Comparison of ENCODE assay signal across 9 mouse cellular contexts in the genomic region with DNA sequence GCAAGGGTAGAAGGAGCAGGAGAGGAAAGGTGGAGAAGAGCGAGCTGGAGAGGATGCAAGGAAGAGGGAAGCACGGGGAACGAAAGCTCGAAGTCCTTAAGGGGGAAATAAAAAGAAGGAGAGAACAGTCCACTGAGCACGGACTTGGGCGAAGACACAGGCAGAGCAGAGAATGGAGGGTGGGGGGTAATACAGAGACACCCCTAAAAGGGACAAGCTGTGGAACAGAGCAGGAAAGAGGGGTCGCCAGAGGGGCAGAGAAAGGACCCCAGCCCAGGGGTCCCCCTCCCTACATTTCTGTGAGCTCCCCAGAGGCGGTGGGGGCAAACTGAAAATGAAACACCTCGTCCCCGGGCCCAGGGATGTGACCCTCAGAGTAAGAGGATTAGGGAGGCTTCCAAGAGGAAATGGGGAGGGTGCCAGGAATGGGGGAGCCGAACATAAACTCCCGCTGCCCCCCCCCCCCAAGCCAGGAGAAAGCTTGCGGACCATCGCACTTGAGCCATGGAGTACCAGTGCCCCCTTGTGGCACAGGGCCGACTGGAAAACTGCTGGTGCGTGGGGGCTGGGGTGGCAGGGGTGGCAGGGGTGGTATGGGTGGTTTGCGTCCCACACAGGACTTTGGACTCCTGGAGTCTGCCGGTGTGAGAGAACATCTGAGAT.
DNase-seq lines count a peak whose midpoint lies in the region; ATAC-seq and TF ChIP-seq lines count a peak whose summit lies in the region.
"Had no signal": no experiment of that assay in that cellular context is flagged by ENCODE, and none has a peak within 500 bp of the region (broad histone marks: within the 10 kb centered on the region; RNA-seq: fewer than 3 reads in every experiment).

No protein-coding gene starts in this region.

- no peak overlapping the region; the same call in 1 of the 2 replicates for H3K9ac ChIP-seq in forebrain, embryonic 14.5 days (ENCODE audit: low read length)
- H3K9ac ChIP-seq in hindbrain, embryonic 15.5 days, result no peak overlapping the region

- H3K27me3 ChIP-seq in cerebellum, adult 2 months (ENCODE audit: control insufficient read depth, insufficient read depth, low read length), result no peaks in the 10 kb centered on the region
- H3K27me3 ChIP-seq in forebrain, embryonic 14.5 days (replicated peaks; ENCODE audit: control insufficient read depth, insufficient read depth, low read length), result no peaks in the 10 kb centered on the region
- H3K27me3 ChIP-seq in hindbrain, embryonic 15.5 days, result peaks cover 28% of the 10 kb centered on the region
- H3K27me3 ChIP-seq in limb, embryonic 10.5 days (ENCODE audit: low read depth, poor library complexity, severe bottlenecking), result peaks cover 97% of the 10 kb centered on the region

- H3K9me3 ChIP-seq in forebrain, embryonic 14.5 days (replicated peaks; ENCODE audit: control insufficient read depth, low read length), result no peaks in the 10 kb centered on the region
- H3K9me3 ChIP-seq in hindbrain, embryonic 15.5 days, result no peaks in the 10 kb centered on the region
- H3K9me3 ChIP-seq in limb, embryonic 10.5 days (replicated peaks), result no peaks in the 10 kb centered on the region
- H3K9me3 ChIP-seq: G1E had no signal

- peak in 1 of 2 experiments; percentile 41 for DNase-seq in cerebellum, adult 2 months
- DNase-seq in cerebellum, adult 11 months, result no peak
- peak; percentile 70 for DNase-seq in forebrain, embryonic 14.5 days (ENCODE audit: low spot score)
- peak; percentile 74 for DNase-seq in limb, embryonic 10.5 days (ENCODE audit: low spot score)
- DNase-seq in right cerebral cortex, postnatal 4 days, result peak; percentile 80

- no peak overlapping the region for H3K4me3 ChIP-seq in cerebellum, adult 2 months (replicated peaks; ENCODE audit: insufficient read depth, low read depth, low read length)
- H3K4me3 ChIP-seq in bone marrow, adult 2 months (replicated peaks; ENCODE audit: control insufficient read depth, low read depth, low read length), result no peak overlapping the region
- no peak overlapping the region for H3K4me3 ChIP-seq in forebrain, embryonic 14.5 days (ENCODE audit: low read depth, low read length)
- peak overlapping the region; percentile 16; the same call in 1 of the 2 replicates for H3K4me3 ChIP-seq in hindbrain, embryonic 15.5 days
- H3K4me3 ChIP-seq in limb, embryonic 10.5 days, result peak overlapping the region; percentile 32

- TF ChIP-seq CTCF in cerebellum, adult 2 months (IDR thresholded peaks at IDR 0.05; ENCODE audit: borderline replicate concordance, insufficient read depth, low read depth, low read length), result peak; percentile 55; the same call in 1 of the 2 replicates
- TF ChIP-seq CTCF in bone marrow, adult 2 months (IDR thresholded peaks at IDR 0.05; ENCODE audit: control insufficient read depth, insufficient read depth, low read length), result peak; percentile 43; the same call in 1 of the 2 replicates

- peak overlapping the region; percentile 43 for H3K4me2 ChIP-seq in forebrain, embryonic 14.5 days (ENCODE audit: low read length)
- H3K4me2 ChIP-seq in hindbrain, embryonic 15.5 days, result peak overlapping the region; percentile 54

- no peaks in the 10 kb centered on the region for H3K4me1 ChIP-seq in cerebellum, adult 2 months (ENCODE audit: control insufficient read depth, insufficient read depth, low read length)
- no peaks in the 10 kb centered on the region for H3K4me1 ChIP-seq in bone marrow, adult 2 months (ENCODE audit: control insufficient read depth, insufficient read depth, low read length)
- peaks cover 2% of the 10 kb centered on the region for H3K4me1 ChIP-seq in forebrain, embryonic 14.5 days (ENCODE audit: control insufficient read depth, insufficient read depth, low read length)
- no peaks in the 10 kb centered on the region; the same call in 1 of the 2 replicates for H3K4me1 ChIP-seq in hindbrain, embryonic 15.5 days (replicated peaks)
- H3K4me1 ChIP-seq in limb, embryonic 10.5 days, result peaks cover 53% of the 10 kb centered on the region

- no peak overlapping the region for H3K27ac ChIP-seq in cerebellum, adult 2 months (ENCODE audit: insufficient read depth, low read length)
- no peak overlapping the region for H3K27ac ChIP-seq in bone marrow, adult 2 months (ENCODE audit: control insufficient read depth, insufficient read depth, low read depth, low read length, poor library complexity)
- no peak overlapping the region for H3K27ac ChIP-seq in forebrain, embryonic 14.5 days (ENCODE audit: low read depth, low read length)
- H3K27ac ChIP-seq in hindbrain, embryonic 15.5 days (replicated peaks), result no peak overlapping the region
- peak overlapping the region; percentile 74 for H3K27ac ChIP-seq in limb, embryonic 10.5 days

- TF ChIP-seq POLR2A in cerebellum, adult 2 months (IDR thresholded peaks at IDR 0.05; ENCODE audit: borderline replicate concordance, insufficient read depth, low read length), result no peak
- TF ChIP-seq POLR2A in bone marrow, adult 2 months (IDR thresholded peaks at IDR 0.05; ENCODE audit: borderline replicate concordance, control insufficient read depth, low read depth, low read length), result no peak

- WGBS in cerebellum, adult 2 months, result 4% methylated on average over 18 of the region's 18 CpGs
- WGBS in bone marrow, adult 2 months, result 20% methylated on average over 18 of the region's 18 CpGs
- WGBS in forebrain, embryonic 14.5 days, result 53% methylated on average over 18 of the region's 18 CpGs
- WGBS in hindbrain, embryonic 15.5 days, result 37% methylated on average over 18 of the region's 18 CpGs
- WGBS in limb, embryonic 10.5 days, result 26% methylated on average over 16 of the region's 18 CpGs

- H3K36me3 ChIP-seq in forebrain, embryonic 14.5 days (ENCODE audit: control insufficient read depth, insufficient read depth, low read length), result no peaks in the 10 kb centered on the region
- H3K36me3 ChIP-seq in hindbrain, embryonic 15.5 days, result no peaks in the 10 kb centered on the region
- no peaks in the 10 kb centered on the region for H3K36me3 ChIP-seq in limb, embryonic 10.5 days
- H3K36me3 ChIP-seq: G1E had no signal

- ATAC-seq in forebrain, embryonic 14.5 days, result peak; percentile 64
- ATAC-seq in hindbrain, embryonic 15.5 days (ENCODE audit: low FRiP score, low read depth), result peak; percentile 70; the same call in 1 of the 2 replicates
- peak; percentile 90 for ATAC-seq in megakaryocyte progenitor cell, adult 5-6 weeks (replicated peaks; ENCODE audit: poor library complexity)

Comparison
In these comparisons a context has a peak if more than half of its experiments do, and no peak if none do; other contexts are left out.
1. H3K4me3 ChIP-seq: peak in hindbrain, embryonic 15.5 days (single experiment) and limb, embryonic 10.5 days (single experiment); none in cerebellum, adult 2 months (single experiment), bone marrow, adult 2 months (single experiment) and forebrain, embryonic 14.5 days (single experiment).
2. Peak in every context shown above with its lines, with median percentiles within 50 percentile points of each other: ATAC-seq.